Mouse (Mus musculus) C2C12 (cell line): ENCODE data around the gene Lypd6.

Source experiments
- CTCF ChIP-seq: IDR thresholded peaks from one replicate; pipeline ENCODE4 v1.5.1; 2011; ENCODE audit not compliant: control insufficient read depth, insufficient read depth, insufficient read length
- FOSL1 ChIP-seq: IDR thresholded peaks from one replicate; pipeline ENCODE4 v1.8.0; 2011; ENCODE audit warnings: mild to moderate bottlenecking, low read length; ENCODE audit not compliant: poor library complexity, insufficient read depth, severe bottlenecking
- MAX ChIP-seq: IDR thresholded peaks from one replicate; pipeline ENCODE4 v1.6.1; 2011; ENCODE audit warnings: mild to moderate bottlenecking, control low read depth
- MYOG ChIP-seq: IDR thresholded peaks from one replicate; pipeline ENCODE4 v1.6.1; 2011; ENCODE audit not compliant: control insufficient read depth, insufficient read length; ENCODE audit errors: extremely low read depth
- USF1 ChIP-seq: IDR thresholded peaks from one replicate; pipeline ENCODE4 v1.6.1; 2011; ENCODE audit warnings: low read depth, mild to moderate bottlenecking, control low read depth, moderate library complexity

GRCm38 (mm10) chr2:50112427-50112826, 46.2 kb downstream of the Lypd6 start:
- TF ChIP-seq FOSL1 (no peak), CTCF (no peak), MYOG (no peak), MAX (no peak), USF1 (no peak)
